Mouse (Mus musculus) bone marrow, adult 2 months (tissue): ENCODE measurements around the gene Dstn. TPM values are rescaled to one million over a fixed set of nuclear protein-coding genes. Genes with fewer than 3 reads are reported as not detected.

Experiments used
- H3K27ac ChIP-seq: fragments of 200-500 bp; 2 replicates; pipeline ENCODE4 v1.5.1; 2012; ENCODE audit warnings: low read depth, mild to moderate bottlenecking, control low read depth, inconsistent platforms, low read length; ENCODE audit not compliant: control insufficient read depth, poor library complexity, insufficient read depth
- H3K4me1 ChIP-seq: fragments of 200-500 bp; 2 replicates; pipeline ENCODE4 v1.6.1; 2011; ENCODE audit warnings: low read length; ENCODE audit not compliant: control insufficient read depth, insufficient read depth
- H3K4me3 ChIP-seq: fragments of 200-500 bp; replicated peaks from 2 replicates; pipeline ENCODE3; 2011; ENCODE audit warnings: mild to moderate bottlenecking, low read depth, low read length, control low read depth; ENCODE audit not compliant: control insufficient read depth
- CTCF ChIP-seq: fragments of 200-500 bp; IDR thresholded peaks from 2 replicates; pipeline ENCODE4 v1.5.1; 2011; ENCODE audit warnings: low read length, control low read depth; ENCODE audit not compliant: control insufficient read depth, insufficient read depth
- POLR2A ChIP-seq: fragments of 200-500 bp; IDR thresholded peaks from 2 replicates; pipeline ENCODE4 v1.6.1; 2011; ENCODE audit warnings: low read depth, mild to moderate bottlenecking, control low read depth, low read length, borderline replicate concordance; ENCODE audit not compliant: control insufficient read depth
- WGBS: fragments of 180-500 bp; shearing (Covaris S2); methylation state at CpG from one replicate; pipeline ENCODE4 v1.1.7; 2018; 5-methylcytosine and 5-hydroxymethylcytosine counted together
- polyA plus RNA-seq: library from polyadenylated mRNA; stranded (reverse); fragments of >200 nt; gene quantifications from 2 replicates; pipeline ENCODE4 v1.2.4, GENCODE M21; 2011; ENCODE audit warnings: low replicate concordance; ENCODE audit not compliant: missing spikeins, insufficient read depth, insufficient read length

Gene Dstn
- polyA plus RNA-seq, 1 experiment = 216 TPM

- WGBS = 93% methylated on average over 7 of the region's 7 CpGs
- Histone ChIP-seq H3K4me3 (no peak overlapping the region), H3K4me1 (no peaks in the 10 kb centered on the region; the same call in 1 of the 2 replicates), H3K27ac (no peak overlapping the region)
- no peak for TF ChIP-seq CTCF
- no peak for TF ChIP-seq POLR2A
These were observed 58.0 kb downstream of the Dstn start for GRCm38 (mm10) chr2:143973161-143973560.

- Histone ChIP-seq H3K4me1 (peaks cover 1% of the 10 kb centered on the region; the same call in 1 of the 2 replicates), H3K4me3 (no peak overlapping the region), H3K27ac (no peak overlapping the region)
- TF ChIP-seq POLR2A (no peak), CTCF (no peak)
- 65% methylated on average over 5 of the region's 5 CpGs for WGBS
These were observed 60.1 kb downstream of the Dstn start for GRCm38 (mm10) chr2:143975146-143975649.

GRCm38 (mm10) chr2:143978444-143979147 lies 63.5 kb downstream of the Dstn start:
- Histone ChIP-seq H3K27ac (peak overlapping the region; percentile 41), H3K4me1 (peaks cover 1% of the 10 kb centered on the region; the same call in 1 of the 2 replicates), H3K4me3 (no peak overlapping the region)
- 73% methylated on average over 8 of the region's 8 CpGs for WGBS
- TF ChIP-seq CTCF = peak; percentile 33; the same call in 1 of the 2 replicates
- TF ChIP-seq POLR2A = no peak

GRCm38 (mm10) chr2:143980781-143981398 lies 65.8 kb downstream of the Dstn start:
- 39% methylated on average over 6 of the region's 6 CpGs for WGBS
- Histone ChIP-seq H3K4me1 (peaks cover 1% of the 10 kb centered on the region; the same call in 1 of the 2 replicates), H3K27ac (no peak overlapping the region), H3K4me3 (no peak overlapping the region)
- TF ChIP-seq CTCF = peak; percentile 90
- TF ChIP-seq POLR2A = no peak

GRCm38 (mm10) chr2:143982152-143982551 lies 67.0 kb downstream of the Dstn start:
- 81% methylated on average over 4 of the region's 4 CpGs for WGBS
- Histone ChIP-seq H3K4me1 (peaks cover 1% of the 10 kb centered on the region; the same call in 1 of the 2 replicates), H3K27ac (no peak overlapping the region), H3K4me3 (no peak overlapping the region)
- TF ChIP-seq CTCF = no peak
- no peak for TF ChIP-seq POLR2A

- Histone ChIP-seq H3K27ac (no peak overlapping the region), H3K4me3 (no peak overlapping the region), H3K4me1 (peaks cover 1% of the 10 kb centered on the region; the same call in 1 of the 2 replicates)
- TF ChIP-seq POLR2A = no peak
- no peak for TF ChIP-seq CTCF
- WGBS = 62% methylated on average over 3 of the region's 3 CpGs
These were observed 67.8 kb downstream of the Dstn start for GRCm38 (mm10) chr2:143982901-143983300.

- peaks cover 1% of the 10 kb centered on the region; the same call in 1 of the 2 replicates for H3K4me1 ChIP-seq
- no peak overlapping the region for H3K4me3 ChIP-seq
- WGBS = 39% methylated on average over 2 of the region's 2 CpGs
- TF ChIP-seq POLR2A = no peak
- TF ChIP-seq CTCF = no peak
- H3K27ac ChIP-seq = no peak overlapping the region
These were observed 68.4 kb downstream of the Dstn start for GRCm38 (mm10) chr2:143983482-143983881.

- H3K27ac ChIP-seq = no peak overlapping the region
- 34% methylated on average over 2 of the region's 2 CpGs for WGBS
- TF ChIP-seq CTCF (no peak), POLR2A (no peak)
- H3K4me3 ChIP-seq = no peak overlapping the region
- no peaks in the 10 kb centered on the region; the same call in 1 of the 2 replicates for H3K4me1 ChIP-seq
These were observed 72.4 kb downstream of the Dstn start for GRCm38 (mm10) chr2:143987485-143987884.
